Comparison of ENCODE assay signal across 8 mouse cellular contexts in genomic region chr10:44004221-44004751, GRCm38 (mm10).
A peak's percentile ranks its signal among the peaks of the same experiment; 100 is the strongest.
DNase-seq lines count a peak whose midpoint lies in the region; ATAC-seq and TF ChIP-seq lines count a peak whose summit lies in the region.

No protein-coding gene starts in this region.

- no peaks in the 10 kb centered on the region for H3K9me3 ChIP-seq in forebrain, embryonic 12.5 days
- H3K9me3 ChIP-seq in hindbrain, embryonic 15.5 days, result no peaks in the 10 kb centered on the region

- POLR2A ChIA-PET in Patski (lab: Charles Lee), result interaction anchor here (0.8 to 2.3 kb wide), 3 partner anchors 31 to 61 kb away, joined by 3 to 4 read pairs (median 3); no protein-coding TSS in a partner anchor

- peak; percentile 17 to 18 for DNase-seq in cerebellum, postnatal 10 days
- no peak for DNase-seq in cerebellum, adult 18-20 months
- DNase-seq in Patski (ENCODE audit: low read depth, low spot score) (no peak), liver (peak; percentile 9)
- DNase-seq in naive thymus-derived CD4-positive, alpha-beta T cell, adult 2 months (ENCODE audit: low read depth), result peak; percentile 45
- DNase-seq in layer of hippocampus, postnatal 25 days (ENCODE audit: extremely low spot score in 1 of 2, low spot score in 1 of 2), result no peak

- no peak for TF ChIP-seq CTCF in Patski (IDR thresholded peaks at IDR 0.05)

- H3K4me3 ChIP-seq in forebrain, embryonic 12.5 days (replicated peaks), result peak overlapping the region; percentile 44
- peak overlapping the region; percentile 40 for H3K4me3 ChIP-seq in hindbrain, embryonic 15.5 days

- no peak overlapping the region for H3K27ac ChIP-seq in forebrain, embryonic 12.5 days
- no peak overlapping the region for H3K27ac ChIP-seq in hindbrain, embryonic 15.5 days (replicated peaks)

- in situ Hi-C loops in Patski (cut with MboI; ENCODE audit: low pct_unique_long_range_greater_than_20kb), result loop anchor here (5.0 kb wide), 1 partner anchor 63 kb away; no protein-coding TSS in a partner anchor

- no peak overlapping the region for H3K9ac ChIP-seq in forebrain, embryonic 12.5 days
- no peak overlapping the region for H3K9ac ChIP-seq in hindbrain, embryonic 15.5 days

- peak overlapping the region; percentile 61 for H3K4me2 ChIP-seq in forebrain, embryonic 12.5 days
- peak overlapping the region; percentile 63 for H3K4me2 ChIP-seq in hindbrain, embryonic 15.5 days

- CTCF ChIA-PET in Patski (lab: Charles Lee), result interaction anchor here (1.5 kb wide), 1 partner anchor 67 kb away, joined by 5 read pairs; no protein-coding TSS in a partner anchor

- H3K27me3 ChIP-seq in Patski, result no peaks in the 10 kb centered on the region
- H3K27me3 ChIP-seq in forebrain, embryonic 12.5 days, result peaks cover 86% of the 10 kb centered on the region
- peaks cover 67% of the 10 kb centered on the region for H3K27me3 ChIP-seq in hindbrain, embryonic 15.5 days

- 2% methylated on average over 33 of the region's 33 CpGs for WGBS in forebrain, embryonic 12.5 days
- WGBS in hindbrain, embryonic 15.5 days, result under 1% methylated on average over 33 of the region's 33 CpGs

- H3K4me1 ChIP-seq in forebrain, embryonic 12.5 days, result peaks cover 31% of the 10 kb centered on the region
- peaks cover 27% of the 10 kb centered on the region for H3K4me1 ChIP-seq in hindbrain, embryonic 15.5 days (replicated peaks)

- no peaks in the 10 kb centered on the region for H3K36me3 ChIP-seq in forebrain, embryonic 12.5 days (replicated peaks)
- no peaks in the 10 kb centered on the region for H3K36me3 ChIP-seq in hindbrain, embryonic 15.5 days

- peak; percentile 64 for ATAC-seq in Patski
- ATAC-seq in forebrain, embryonic 12.5 days (ENCODE audit: low FRiP score), result no peak
- ATAC-seq in hindbrain, embryonic 15.5 days (ENCODE audit: low FRiP score, low read depth), result no peak

Comparison
In these comparisons a context has a peak if more than half of its experiments do, and no peak if none do; other contexts are left out.
1. DNase-seq: peak in cerebellum, postnatal 10 days (2 of 2), liver (single experiment) and naive thymus-derived CD4-positive, alpha-beta T cell, adult 2 months (single experiment); none in cerebellum, adult 18-20 months (0 of 2), Patski (single experiment) and layer of hippocampus, postnatal 25 days (0 of 2).